Mouse (Mus musculus): ENCODE measurements around the gene Bbs4.
"Not testable (repeated sequence)": the region's sequence is repeated elsewhere in the genome, so short reads cannot be mapped to it uniquely, and the experiment has no call there.

Bbs4 gene

GRCm38 (mm10) chr9:59353253-59353639, at the start of gene Bbs4:
Gene Bbs4, minus strand, starts transcription at chr9:59353508.
- DNase-seq: peak; percentile 84

- no peak for DNase-seq
Observed at GRCm38 (mm10) chr9:59389086-59389485, 35.8 kb upstream of the Bbs4 start.

- DNase-seq: no peak
Observed at GRCm38 (mm10) chr9:59388311-59388710, 35.0 kb upstream of the Bbs4 start.

- no peak for DNase-seq
Observed at GRCm38 (mm10) chr9:59387461-59387860, 34.2 kb upstream of the Bbs4 start.

- no peak for DNase-seq
Observed at GRCm38 (mm10) chr9:59375626-59376025, 22.3 kb upstream of the Bbs4 start.

GRCm38 (mm10) chr9:59369646-59370045, 16.3 kb upstream of the Bbs4 start:
- DNase-seq: no peak

GRCm38 (mm10) chr9:59369220-59369619, 15.9 kb upstream of the Bbs4 start:
- DNase-seq: no peak

GRCm38 (mm10) chr9:59360487-59360886, 7.2 kb upstream of the Bbs4 start:
- not testable (repeated sequence) for DNase-seq

GRCm38 (mm10) chr9:59358041-59358440, 4.7 kb upstream of the Bbs4 start:
- not testable (repeated sequence) for DNase-seq

GRCm38 (mm10) chr9:59352586-59353252, 589 bp downstream of the Bbs4 start:
- DNase-seq: no peak

GRCm38 (mm10) chr9:59346176-59346575, 7.1 kb downstream of the Bbs4 start:
- DNase-seq: no peak

- no peak for DNase-seq
Observed at GRCm38 (mm10) chr9:59340002-59340401, 13.3 kb downstream of the Bbs4 start.

- DNase-seq: no peak
Observed at GRCm38 (mm10) chr9:59339107-59339506, 14.2 kb downstream of the Bbs4 start.

- no peak for DNase-seq
Observed at GRCm38 (mm10) chr9:59338411-59338810, 14.9 kb downstream of the Bbs4 start.

GRCm38 (mm10) chr9:59337889-59338288, 15.4 kb downstream of the Bbs4 start:
- DNase-seq: no peak

- no peak for DNase-seq
Observed at GRCm38 (mm10) chr9:59336539-59336938, 16.8 kb downstream of the Bbs4 start.

- no peak for DNase-seq
Observed at GRCm38 (mm10) chr9:59330055-59330454, 23.3 kb downstream of the Bbs4 start.

GRCm38 (mm10) chr9:59324351-59324750, 29.0 kb downstream of the Bbs4 start:
- no peak for DNase-seq

GRCm38 (mm10) chr9:59316206-59316605, 37.1 kb downstream of the Bbs4 start:
- DNase-seq: no peak

GRCm38 (mm10) chr9:59311284-59311670, 42.0 kb downstream of the Bbs4 start:
- DNase-seq: no peak

- DNase-seq: no peak
Observed at GRCm38 (mm10) chr9:59310582-59311283, 42.6 kb downstream of the Bbs4 start.

- no peak for DNase-seq
Observed at GRCm38 (mm10) chr9:59307890-59308289, 45.4 kb downstream of the Bbs4 start.

GRCm38 (mm10) chr9:59296419-59296818, 56.9 kb downstream of the Bbs4 start:
- DNase-seq: no peak

GRCm38 (mm10) chr9:59292493-59292875, 60.8 kb downstream of the Bbs4 start:
- no peak for DNase-seq

Measured in cerebellum, adult 11 months (tissue).